Mouse (Mus musculus) heart, adult 2 months (tissue): ENCODE measurements around the gene Dennd6a.
A peak's percentile ranks its signal among the peaks of the same experiment; 100 is the strongest.

Experiments used
- CTCF ChIP-seq: fragments of 200-600 bp; IDR thresholded peaks from 2 replicates; pipeline ENCODE4 v1.8.1; 2022; ENCODE audit warnings: antibody characterized with exemption, mild to moderate bottlenecking, moderate library complexity
- EP300 ChIP-seq: fragments of 200-500 bp; IDR thresholded peaks from 2 replicates; pipeline ENCODE4 v1.6.1; 2011; ENCODE audit warnings: low read depth, low read length, control low read depth; ENCODE audit not compliant: insufficient read depth

GRCm38 (mm10) chr14:26669292-26670073, 95.8 kb downstream of the Dennd6a start, which contains the start of gene Pde12:
- TF ChIP-seq EP300 (peak; percentile 52; the same call in 1 of the 2 replicates), CTCF (0 out of 2 replicates have a peak, but pooled peaks have one; percentile 1)
